Mouse (Mus musculus) lung, postnatal 0 days (tissue): Measurements from ENCODE around the gene Mad1l1. TPM values are rescaled to one million over a fixed set of nuclear protein-coding genes. Genes with fewer than 3 reads are reported as not detected.

ENCODE experiments used
- ATAC-seq: fragments of 200-750 bp; cut with Nextera tagmentation; 2 replicates; pipeline ENCODE4 v1.8.0; 2017; ENCODE audit warnings: moderate library complexity
- DNase-seq: peaks from one replicate; pipeline ENCODE4 v3.0.0-alpha.2; 2016; ENCODE audit warnings: low spot score
- H3K27ac ChIP-seq: fragments of 300-500 bp; sonication (generic); 2 replicates; pipeline ENCODE4 v1.5.1; 2014; ENCODE audit warnings: antibody characterized with exemption, mild to moderate bottlenecking, low read length, mixed read lengths
- H3K27me3 ChIP-seq: fragments of 300-500 bp; sonication (generic); replicated peaks from 2 replicates; pipeline ENCODE4 v1.6.1; 2014; ENCODE audit warnings: low read length, mixed read lengths; ENCODE audit not compliant: insufficient read depth
- H3K36me3 ChIP-seq: fragments of 300-500 bp; sonication (generic); 2 replicates; pipeline ENCODE4 v1.6.1; 2014; ENCODE audit warnings: low read length, mixed read lengths; ENCODE audit not compliant: insufficient read depth
- H3K4me1 ChIP-seq: fragments of 300-500 bp; sonication (generic); 2 replicates; pipeline ENCODE4 v1.6.1; 2014; ENCODE audit warnings: antibody characterized with exemption, low read depth, low read length, mixed read lengths; ENCODE audit not compliant: insufficient read depth
- H3K4me2 ChIP-seq: fragments of 300-500 bp; sonication (generic); replicated peaks from 2 replicates; pipeline ENCODE4 v1.6.1; 2014; ENCODE audit warnings: low read depth, mild to moderate bottlenecking, low read length, moderate library complexity, mixed read lengths
- H3K4me3 ChIP-seq: fragments of 300-500 bp; sonication (generic); 2 replicates; pipeline ENCODE4 v1.5.1; 2014; ENCODE audit warnings: low read depth, low read length
- H3K9ac ChIP-seq: fragments of 300-500 bp; sonication (generic); replicated peaks from 2 replicates; pipeline ENCODE4 v1.6.1; 2014; ENCODE audit warnings: low read depth, mild to moderate bottlenecking
- H3K9me3 ChIP-seq: fragments of 300-500 bp; sonication (generic); 2 replicates; pipeline ENCODE4 v1.6.1; 2016; ENCODE audit warnings: low read length, mixed read lengths
- CTCF ChIP-seq: IDR thresholded peaks from 2 replicates; pipeline ENCODE4 v1.5.1; 2016; ENCODE audit warnings: antibody characterized with exemption, mild to moderate bottlenecking
- EP300 ChIP-seq: IDR thresholded peaks from 2 replicates; pipeline ENCODE4 v1.6.1; 2016; ENCODE audit warnings: antibody characterized with exemption, mild to moderate bottlenecking, control low read depth
- WGBS: fragments of 180-500 bp; shearing (Covaris S2); extraction: QIAGEN DNeasy Blood & Tissue Kit; methylation state at CpG from one replicate; pipeline ENCODE4 v1.1.7; 2014; 5-methylcytosine and 5-hydroxymethylcytosine counted together
- polyA plus RNA-seq: library from polyadenylated mRNA; unstranded; fragments of >200 nt; fragmentation: Nextera tagmentation; extraction: Ambion mirVana; gene quantifications from 2 replicates; pipeline ENCODE4 v1.2.1, GENCODE M21; 2015

Mad1l1 gene
- polyA plus RNA-seq, 1 experiment from 2014 or later, result 18.4 TPM

GRCm38 (mm10) chr5:140225103-140225502, 96.2 kb downstream of the Mad1l1 start:
- no peaks in the 10 kb centered on the region for H3K27me3 ChIP-seq
- ATAC-seq (no peak), DNase-seq (no peak)
- no peak overlapping the region for H3K4me3 ChIP-seq
- no peak for TF ChIP-seq EP300
- no peak for TF ChIP-seq CTCF
- H3K9ac ChIP-seq, result no peak overlapping the region
- H3K4me2 ChIP-seq, result no peak overlapping the region
- no peaks in the 10 kb centered on the region for H3K9me3 ChIP-seq
- no peak overlapping the region for H3K27ac ChIP-seq
- H3K4me1 ChIP-seq, result no peaks in the 10 kb centered on the region
- H3K36me3 ChIP-seq, result no peaks in the 10 kb centered on the region
- 76% methylated on average over 2 of the region's 2 CpGs for WGBS

- DNase-seq (no peak), ATAC-seq (no peak)
- no peaks in the 10 kb centered on the region for H3K9me3 ChIP-seq
- H3K36me3 ChIP-seq, result no peaks in the 10 kb centered on the region
- no peaks in the 10 kb centered on the region for H3K27me3 ChIP-seq
- WGBS, result 89% methylated on average over 20 of the region's 20 CpGs
- no peak overlapping the region for H3K9ac ChIP-seq
- H3K27ac ChIP-seq, result no peak overlapping the region
- no peaks in the 10 kb centered on the region for H3K4me1 ChIP-seq
- TF ChIP-seq CTCF (no peak), EP300 (no peak)
- no peak overlapping the region for H3K4me2 ChIP-seq
- H3K4me3 ChIP-seq, result no peak overlapping the region
Observed at GRCm38 (mm10) chr5:140223070-140224053, 98.0 kb downstream of the Mad1l1 start.

- Histone ChIP-seq H3K27me3 (no peaks in the 10 kb centered on the region), H3K4me3 (no peak overlapping the region), H3K9me3 (no peaks in the 10 kb centered on the region), H3K4me2 (no peak overlapping the region), H3K9ac (no peak overlapping the region), H3K27ac (no peak overlapping the region), H3K4me1 (no peaks in the 10 kb centered on the region), H3K36me3 (no peaks in the 10 kb centered on the region)
- no peak for DNase-seq
- TF ChIP-seq CTCF, result no peak
- no peak for ATAC-seq
- WGBS, result 73% methylated on average over 3 of the region's 3 CpGs
Observed at GRCm38 (mm10) chr5:140221016-140221650, 100.2 kb downstream of the Mad1l1 start.

- WGBS, result 75% methylated on average over 1 of the region's 1 CpGs
Observed at GRCm38 (mm10) chr5:140219252-140219651, 102.1 kb downstream of the Mad1l1 start.

GRCm38 (mm10) chr5:140217900-140218299, 103.5 kb downstream of the Mad1l1 start:
- no peaks in the 10 kb centered on the region for H3K9me3 ChIP-seq
- no peak overlapping the region for H3K9ac ChIP-seq
- DNase-seq, result peak; percentile 35
- no peak overlapping the region for H3K4me2 ChIP-seq
- WGBS, result 27% methylated on average over 2 of the region's 2 CpGs
- H3K27ac ChIP-seq, result no peak overlapping the region
- H3K27me3 ChIP-seq, result no peaks in the 10 kb centered on the region
- H3K36me3 ChIP-seq, result no peaks in the 10 kb centered on the region
- ATAC-seq, result no peak
- H3K4me1 ChIP-seq, result no peaks in the 10 kb centered on the region
- TF ChIP-seq CTCF, result no peak
- no peak for TF ChIP-seq EP300
- H3K4me3 ChIP-seq, result no peak overlapping the region

More at GRCm38 (mm10) chr5:140219252-140219651, 102.1 kb downstream of the Mad1l1 start:
- H3K4me1 ChIP-seq, result no peaks in the 10 kb centered on the region
- H3K27me3 ChIP-seq, result no peaks in the 10 kb centered on the region
- no peaks in the 10 kb centered on the region for H3K36me3 ChIP-seq
- DNase-seq (no peak), ATAC-seq (no peak)
- no peaks in the 10 kb centered on the region for H3K9me3 ChIP-seq
- H3K4me2 ChIP-seq, result no peak overlapping the region
- H3K27ac ChIP-seq, result no peak overlapping the region
- TF ChIP-seq CTCF, result no peak
- no peak for TF ChIP-seq EP300
- no peak overlapping the region for H3K4me3 ChIP-seq
- H3K9ac ChIP-seq, result no peak overlapping the region

GRCm38 (mm10) chr5:140217083-140217482, 104.3 kb downstream of the Mad1l1 start:
- DNase-seq, result no peak
- H3K27me3 ChIP-seq, result no peaks in the 10 kb centered on the region
- WGBS, result 73% methylated on average over 3 of the region's 3 CpGs
- H3K4me1 ChIP-seq, result no peaks in the 10 kb centered on the region
- no peaks in the 10 kb centered on the region for H3K36me3 ChIP-seq
- H3K9ac ChIP-seq, result no peak overlapping the region
- no peak overlapping the region for H3K4me2 ChIP-seq
- TF ChIP-seq CTCF (no peak), EP300 (no peak)
- H3K4me3 ChIP-seq, result no peak overlapping the region
- no peak for ATAC-seq
- no peaks in the 10 kb centered on the region for H3K9me3 ChIP-seq
- no peak overlapping the region for H3K27ac ChIP-seq
